In genomic region chrX:162902040-162902734, GRCm38 (mm10) we compare ENCODE assay signal across 8 mouse cellular contexts. TPM values are rescaled to one million over a fixed set of nuclear protein-coding genes. Genes with fewer than 3 reads are reported as not detected.
DNase-seq lines count a peak whose midpoint lies in the region; ATAC-seq and TF ChIP-seq lines count a peak whose summit lies in the region.

No protein-coding gene starts in this region.

- peak; percentile 75 for DNase-seq in MEL (ENCODE audit: low read depth, low spot score)
- DNase-seq in cerebellum, adult 11-12 months, result peak; percentile 39
- peak; percentile 27 for DNase-seq in hindbrain, embryonic 10.5 days (ENCODE audit: low spot score)
- peak; percentile 14 to 19 for DNase-seq in layer of hippocampus, adult 8-10 months (ENCODE audit: low spot score in 2 of 2)
- peak; percentile 85 for DNase-seq in thymus, postnatal 0 days (ENCODE audit: low spot score)

- H3K9me3 ChIP-seq in MEL (replicated peaks; ENCODE audit: insufficient read depth, low read length), result no peaks in the 10 kb centered on the region
- no peaks in the 10 kb centered on the region for H3K9me3 ChIP-seq in forebrain, embryonic 16.5 days (ENCODE audit: control insufficient read depth, low read length)
- H3K9me3 ChIP-seq in hindbrain, embryonic 10.5 days, result no peaks in the 10 kb centered on the region
- no peaks in the 10 kb centered on the region for H3K9me3 ChIP-seq in lung, embryonic 16.5 days (ENCODE audit: control insufficient read depth, low read length)

- H3K36me3 ChIP-seq in MEL (ENCODE audit: control insufficient read depth in 1 of 2, insufficient read depth in 2 of 2, low read length in 2 of 2), result peaks cover 0 to 8% of the 10 kb centered on the region in 2 experiments; a peak in 3 of 4 replicates
- H3K36me3 ChIP-seq in forebrain, embryonic 16.5 days (ENCODE audit: control insufficient read depth, insufficient read depth), result no peaks in the 10 kb centered on the region
- no peaks in the 10 kb centered on the region for H3K36me3 ChIP-seq in hindbrain, embryonic 10.5 days
- no peaks in the 10 kb centered on the region for H3K36me3 ChIP-seq in lung, embryonic 16.5 days (ENCODE audit: control insufficient read depth, insufficient read depth, low read length)

- peak overlapping the region; percentile 89 to 95 for H3K4me3 ChIP-seq in MEL (ENCODE audit: control insufficient read depth in 1 of 2, insufficient read depth in 1 of 2, low read depth in 2 of 2, low read length in 2 of 2)
- H3K4me3 ChIP-seq in forebrain, embryonic 16.5 days (replicated peaks; ENCODE audit: low read length), result peak overlapping the region; percentile 62
- peak overlapping the region; percentile 66 for H3K4me3 ChIP-seq in hindbrain, embryonic 10.5 days
- H3K4me3 ChIP-seq in lung, embryonic 16.5 days (ENCODE audit: low read length), result peak overlapping the region; percentile 66
- peak overlapping the region; percentile 66 for H3K4me3 ChIP-seq in olfactory bulb, adult 2 months (ENCODE audit: insufficient read depth, low read depth, low read length)

- WGBS in forebrain, embryonic 16.5 days, result 26% methylated on average over 29 of the region's 29 CpGs
- WGBS in hindbrain, embryonic 10.5 days, result 26% methylated on average over 29 of the region's 29 CpGs
- 27% methylated on average over 29 of the region's 29 CpGs for WGBS in lung, embryonic 16.5 days
- 19% methylated on average over 29 of the region's 29 CpGs for WGBS in olfactory bulb, adult 2 months

- no peaks in the 10 kb centered on the region for H3K27me3 ChIP-seq in MEL (ENCODE audit: control insufficient read depth in 1 of 2, insufficient read depth in 2 of 2, low read length in 2 of 2)
- H3K27me3 ChIP-seq in forebrain, embryonic 16.5 days (replicated peaks; ENCODE audit: control insufficient read depth, insufficient read depth, low read length), result no peaks in the 10 kb centered on the region
- peaks cover 15% of the 10 kb centered on the region for H3K27me3 ChIP-seq in hindbrain, embryonic 10.5 days (ENCODE audit: insufficient read depth, poor library complexity, severe bottlenecking)
- H3K27me3 ChIP-seq in lung, embryonic 16.5 days (ENCODE audit: control insufficient read depth, insufficient read depth, low read depth, low read length), result no peaks in the 10 kb centered on the region

- peaks cover 8% of the 10 kb centered on the region in 2 experiments for H3K4me1 ChIP-seq in MEL (ENCODE audit: control insufficient read depth in 1 of 2, insufficient read depth in 2 of 2, low read length in 2 of 2)
- 0 out of 2 replicates have a peak, but pooled peaks cover 3% of the 10 kb centered on the region for H3K4me1 ChIP-seq in forebrain, embryonic 16.5 days (replicated peaks; ENCODE audit: control insufficient read depth, insufficient read depth, low read length)
- 0 out of 2 replicates have a peak, but pooled peaks cover 5% of the 10 kb centered on the region for H3K4me1 ChIP-seq in hindbrain, embryonic 10.5 days (replicated peaks)
- H3K4me1 ChIP-seq in lung, embryonic 16.5 days (replicated peaks; ENCODE audit: control insufficient read depth, insufficient read depth, low read length), result no peaks in the 10 kb centered on the region
- no peaks in the 10 kb centered on the region for H3K4me1 ChIP-seq in olfactory bulb, adult 2 months (ENCODE audit: control insufficient read depth, insufficient read depth, low read length)

- ATAC-seq in forebrain, embryonic 16.5 days, result peak; percentile 77
- peak; percentile 75 for ATAC-seq in lung, embryonic 16.5 days (ENCODE audit: low read depth)

- no peak for TF ChIP-seq EP300 in MEL (IDR thresholded peaks at IDR 0.05; ENCODE audit: low read depth in 1 of 2, low read length in 2 of 2)

- no peaks in the 10 kb centered on the region; the same call in 1 of the 2 replicates for H3K79me2 ChIP-seq in MEL (ENCODE audit: control insufficient read depth, insufficient read depth, low read length, poor library complexity)

- H3K27ac ChIP-seq in MEL (ENCODE audit: control insufficient read depth, low read depth, low read length), result peak overlapping the region; percentile 8; the same call in 1 of the 2 replicates
- H3K27ac ChIP-seq in forebrain, embryonic 16.5 days (ENCODE audit: low read length), result peak overlapping the region; percentile 69
- H3K27ac ChIP-seq in hindbrain, embryonic 10.5 days, result peak overlapping the region; percentile 87
- H3K27ac ChIP-seq in lung, embryonic 16.5 days (ENCODE audit: low read length), result peak overlapping the region; percentile 89
- no peak overlapping the region for H3K27ac ChIP-seq in olfactory bulb, adult 2 months (ENCODE audit: insufficient read depth, low read depth, low read length)

- TF ChIP-seq RAD21 in MEL (IDR thresholded peaks at IDR 0.05; ENCODE audit: low read depth, low read length), result no peak

- TF ChIP-seq POLR2A in MEL (IDR thresholded peaks at IDR 0.05; ENCODE audit: control insufficient read depth in 1 of 2, insufficient read depth in 1 of 2, low read depth in 1 of 2, low read length in 2 of 2, poor library complexity in 1 of 2), result no peak
- no peak for TF ChIP-seq POLR2A in olfactory bulb, adult 2 months (IDR thresholded peaks at IDR 0.05; ENCODE audit: insufficient read depth, low read depth, low read length)

- 0 out of 6 replicates have a peak, but pooled peaks of 1 of the 3 experiments have one; percentile 9 for TF ChIP-seq CTCF in MEL (IDR thresholded peaks at IDR 0.05 in 2 of 3, conservative IDR thresholded peaks at IDR 0.05 in 1 of 3; ENCODE audit: control insufficient read depth in 1 of 3, insufficient read depth in 1 of 3, low read depth in 2 of 3, low read length in 3 of 3, poor library complexity in 1 of 3, severe bottlenecking in 1 of 3)
- no peak for TF ChIP-seq CTCF in olfactory bulb, adult 2 months (IDR thresholded peaks at IDR 0.05; ENCODE audit: insufficient read depth, low read depth, low read length)

- peak overlapping the region; percentile 58 for H3K9ac ChIP-seq in MEL (ENCODE audit: control insufficient read depth, low read depth, low read length, poor library complexity, severe bottlenecking)
- peak overlapping the region; percentile 76 for H3K9ac ChIP-seq in forebrain, embryonic 16.5 days (replicated peaks; ENCODE audit: low read depth, low read length)
- peak overlapping the region; percentile 75 for H3K9ac ChIP-seq in lung, embryonic 16.5 days (ENCODE audit: low read length)

- peak overlapping the region; percentile 61 for H3K4me2 ChIP-seq in forebrain, embryonic 16.5 days (ENCODE audit: low read length)
- peak overlapping the region; percentile 63 for H3K4me2 ChIP-seq in lung, embryonic 16.5 days (ENCODE audit: low read depth, low read length)

TF ChIP-seq in MEL, 35 proteins besides CTCF, POLR2A, EP300 and RAD21 (continues in another document):
- TF ChIP-seq SIN3A (IDR thresholded peaks at IDR 0.05; ENCODE audit: low read length) (0 out of 2 replicates have a peak, but pooled peaks have one; percentile 32), RCOR1 (IDR thresholded peaks at IDR 0.05; ENCODE audit: low read depth, low read length) (no peak), ETS1 (IDR thresholded peaks at IDR 0.05; ENCODE audit: low read depth, low read length) (no peak), ZMIZ1 (IDR thresholded peaks at IDR 0.05; ENCODE audit: low read depth, low read length) (no peak), TCF12 (IDR thresholded peaks at IDR 0.05; ENCODE audit: low read depth, low read length) (no peak), ELF1 (IDR thresholded peaks at IDR 0.05; ENCODE audit: low read depth, low read length) (no peak), MEF2A (IDR thresholded peaks at IDR 0.05; ENCODE audit: extremely low read depth, insufficient replicate concordance, low read depth, low read length, poor library complexity, severe bottlenecking) (no peak), E2F4 (IDR thresholded peaks at IDR 0.05; ENCODE audit: borderline replicate concordance, low read depth, low read length) (no peak), TAL1 (IDR thresholded peaks at IDR 0.05; ENCODE audit: low read length) (no peak), NELFE (IDR thresholded peaks at IDR 0.05; ENCODE audit: low read depth, low read length) (no peak), TBP (IDR thresholded peaks at IDR 0.05; ENCODE audit: low read depth, low read length) (0 out of 2 replicates have a peak, but pooled peaks have one; percentile 23), NRF1 (IDR thresholded peaks at IDR 0.05; ENCODE audit: insufficient read depth, low read depth, low read length, poor library complexity, severe bottlenecking) (no peak), SMC3 (IDR thresholded peaks at IDR 0.05; ENCODE audit: low read depth, low read length) (no peak), USF2 (IDR thresholded peaks at IDR 0.05; ENCODE audit: borderline replicate concordance in 1 of 2, insufficient read depth in 1 of 2, low read depth in 1 of 2, low read length in 2 of 2) (no peak), GABPA (IDR thresholded peaks at IDR 0.05; ENCODE audit: low read depth, low read length) (no peak), USF1 (IDR thresholded peaks at IDR 0.05; ENCODE audit: low read depth, low read length) (no peak)

RNA-seq across cellular contexts. Expression of gene Ctps2, which starts 1.1 kb away (rescaled TPM):
- total RNA-seq in MEL (2012; rRNA removed), result 31.6 and 31.8 TPM in 2 replicates
- polyA plus RNA-seq in MEL (2012; ENCODE audit: insufficient read depth in 1 of 2, insufficient read length in 2 of 2, low read depth in 1 of 2, low replicate concordance in 2 of 2, missing spikeins in 1 of 2), result 10 to 100 TPM in 1 of 2 experiments, not detected in 1; 31.0 TPM
- 93.5 and 100 TPM in 2 replicates for polyA plus RNA-seq in forebrain, embryonic 16.5 days (2015; fragmentation: Nextera tagmentation; extraction: Ambion mirVana)
- polyA plus RNA-seq in hindbrain, embryonic 10.5 days (2016; fragmentation: Nextera tagmentation; extraction: Ambion mirVana), result 60.0 and 67.8 TPM in 2 replicates
- total RNA-seq in layer of hippocampus, adult 8-10 months (2022), result 10 to 100 TPM; 50.5 to 74.5 (median 68.2) TPM
- polyA plus RNA-seq in lung, embryonic 16.5 days (2015; fragmentation: Nextera tagmentation; extraction: Ambion mirVana), result 96.6 and 97.3 TPM in 2 replicates
- polyA plus RNA-seq in olfactory bulb, adult 2 months (2012; ENCODE audit: insufficient read depth, insufficient read length, low replicate concordance, missing spikeins), result not detected in 2 replicates
- polyA plus RNA-seq in thymus, postnatal 0 days (2015; fragmentation: Nextera tagmentation; extraction: Ambion mirVana), result 68.3 and 76.3 TPM in 2 replicates

RNA-seq across cellular contexts. Expression of gene Syap1, which starts 13.9 kb away (rescaled TPM):
- 14.8 and 15.6 TPM in 2 replicates for total RNA-seq in MEL (2012; rRNA removed)
- 10 to 100 TPM in 1 of 2 experiments, not detected in 1; 19.1 TPM for polyA plus RNA-seq in MEL (2012; ENCODE audit: insufficient read depth in 1 of 2, insufficient read length in 2 of 2, low read depth in 1 of 2, low replicate concordance in 2 of 2, missing spikeins in 1 of 2)
- polyA plus RNA-seq in forebrain, embryonic 16.5 days (2015; fragmentation: Nextera tagmentation; extraction: Ambion mirVana), result 31.1 and 31.2 TPM in 2 replicates
- polyA plus RNA-seq in hindbrain, embryonic 10.5 days (2016; fragmentation: Nextera tagmentation; extraction: Ambion mirVana), result 22.0 and 25.7 TPM in 2 replicates
- total RNA-seq in layer of hippocampus, adult 8-10 months (2022), result 10 to 100 TPM; 29.6 to 31.8 (median 30.2) TPM
- polyA plus RNA-seq in lung, embryonic 16.5 days (2015; fragmentation: Nextera tagmentation; extraction: Ambion mirVana), result 40.8 and 45.9 TPM in 2 replicates
- not detected in 2 replicates for polyA plus RNA-seq in olfactory bulb, adult 2 months (2012; ENCODE audit: insufficient read depth, insufficient read length, low replicate concordance, missing spikeins)
- polyA plus RNA-seq in thymus, postnatal 0 days (2015; fragmentation: Nextera tagmentation; extraction: Ambion mirVana), result 34.4 and 37.9 TPM in 2 replicates

Comparison
In these comparisons a context has a peak if more than half of its experiments do, and no peak if none do; other contexts are left out.
1. DNase-seq: peak in every context shown above with its lines; median percentile 85 in thymus, postnatal 0 days; 75 in MEL; 39 in cerebellum, adult 11-12 months; 27 in hindbrain, embryonic 10.5 days; 16 in layer of hippocampus, adult 8-10 months.
2. RNA of gene Syap1, which starts 13.9 kb away (polyA plus RNA-seq): 40.8 to 45.9 TPM in lung, embryonic 16.5 days, 34.4 to 37.9 TPM in thymus, postnatal 0 days, 31.1 to 31.2 TPM in forebrain, embryonic 16.5 days, 19.1 TPM in MEL and 22.0 to 25.7 TPM in hindbrain, embryonic 10.5 days; not detected in olfactory bulb, adult 2 months; every median in the first group is over 10 times any median in the second.
3. Peak in every context shown above with its lines, with median percentiles within 50 percentile points of each other: H3K4me3 ChIP-seq and H3K9ac ChIP-seq.